Mouse (Mus musculus) heart, postnatal 4 days (tissue): ENCODE measurements around the gene Mpzl3. TPM values are rescaled to one million over a fixed set of nuclear protein-coding genes. Genes with fewer than 3 reads are reported as not detected.
"Not testable (repeated sequence)": the region's sequence is repeated elsewhere in the genome, so short reads cannot be mapped to it uniquely, and the experiment has no call there.

Experiments
- DNase-seq: peaks from one replicate; pipeline ENCODE4 v3.0.0; 2021
- total RNA-seq, 2 experiments: library from RNA; stranded (reverse); gene quantifications; 2 replicates each; pipeline ENCODE4 v1.2.3; 2021

The Mpzl3 gene
- 1 to 10 TPM in 1 of 2 experiments, under 1 TPM in 1; 0.92 to 1.1 TPM for total RNA-seq

DNA sequence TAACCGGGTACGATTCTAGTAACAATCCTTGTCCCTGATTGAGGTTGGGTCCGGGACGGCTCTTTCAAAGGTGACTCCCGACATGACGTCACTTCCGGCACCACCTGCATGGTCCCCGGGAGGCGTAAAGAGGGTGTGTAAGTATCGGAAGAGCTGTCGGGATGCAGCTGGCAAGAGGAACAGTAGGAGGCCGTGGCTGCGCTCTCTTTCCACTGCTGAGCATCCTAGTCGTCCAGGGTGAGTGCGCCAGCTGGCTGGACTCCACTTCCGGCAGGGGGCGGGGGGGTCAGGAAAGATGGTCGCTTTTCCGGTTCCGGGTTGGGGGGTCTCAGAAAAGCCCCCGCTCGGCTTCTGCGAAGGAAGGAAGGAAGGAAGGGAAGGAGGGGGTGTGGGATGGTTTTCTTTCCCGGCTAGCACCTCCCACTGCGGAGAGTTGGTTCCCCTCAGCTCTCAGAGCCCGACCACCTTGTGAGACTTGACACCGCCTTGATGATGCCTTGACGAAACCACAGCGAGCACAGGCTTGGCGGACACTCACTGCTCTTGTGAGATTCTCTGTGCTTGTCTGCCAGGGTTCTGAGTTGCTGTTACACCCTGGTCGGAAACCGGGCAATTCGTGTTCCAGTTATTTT, at the start of gene Mpzl3:
TSS of gene Mpzl3 (plus strand) at position 105 of the 632 bp plus-strand sequence.
- peak; percentile 89 for DNase-seq

DNA sequence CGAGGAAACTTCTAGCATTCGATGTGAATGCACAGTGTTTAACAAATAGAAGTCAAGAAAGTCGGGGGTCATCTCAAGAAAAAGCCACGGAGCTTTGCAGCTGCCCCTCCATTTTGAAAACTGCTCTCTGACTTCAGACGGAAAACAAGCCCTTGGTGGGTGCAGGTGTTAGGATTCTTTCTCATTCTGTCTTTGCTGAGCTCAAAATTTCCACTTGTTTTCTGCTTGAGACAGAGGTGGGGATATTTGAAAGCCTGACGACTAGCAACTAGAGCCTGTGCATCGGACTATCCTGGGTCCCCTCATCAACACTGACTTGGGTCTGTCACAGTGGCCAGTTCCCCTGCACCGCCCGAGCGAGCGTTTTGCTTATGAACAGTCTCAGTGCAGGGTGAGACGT, 47.6 kb upstream of the Mpzl3 start:
- no peak for DNase-seq

DNA sequence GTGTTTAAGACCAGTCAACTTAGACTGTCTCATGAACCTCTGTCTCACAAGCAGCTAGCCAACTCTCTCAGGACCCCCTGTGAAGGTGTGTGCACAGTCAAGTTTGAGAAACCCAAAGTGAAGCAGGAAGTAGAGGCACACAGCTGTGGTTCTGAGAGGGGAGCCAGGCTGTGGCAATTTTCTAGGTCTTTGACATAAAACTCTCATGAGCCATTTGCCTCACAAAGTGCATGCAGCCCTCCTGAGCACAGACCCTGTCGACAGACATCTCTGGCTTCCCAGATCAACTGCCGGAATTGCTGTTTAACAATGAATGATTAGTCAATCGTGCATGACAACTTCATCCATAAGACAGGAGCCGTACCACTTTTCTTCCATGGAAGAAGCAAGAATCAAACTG, 46.6 kb upstream of the Mpzl3 start:
- no peak for DNase-seq

- no peak for DNase-seq
These were observed 45.6 kb upstream of the Mpzl3 start, which contains the start of gene Cd3e for GRCm38 (mm10) chr9:45009180-45010078. Gene Cd3e, minus strand, starts transcription at chr9:45009627.

DNA sequence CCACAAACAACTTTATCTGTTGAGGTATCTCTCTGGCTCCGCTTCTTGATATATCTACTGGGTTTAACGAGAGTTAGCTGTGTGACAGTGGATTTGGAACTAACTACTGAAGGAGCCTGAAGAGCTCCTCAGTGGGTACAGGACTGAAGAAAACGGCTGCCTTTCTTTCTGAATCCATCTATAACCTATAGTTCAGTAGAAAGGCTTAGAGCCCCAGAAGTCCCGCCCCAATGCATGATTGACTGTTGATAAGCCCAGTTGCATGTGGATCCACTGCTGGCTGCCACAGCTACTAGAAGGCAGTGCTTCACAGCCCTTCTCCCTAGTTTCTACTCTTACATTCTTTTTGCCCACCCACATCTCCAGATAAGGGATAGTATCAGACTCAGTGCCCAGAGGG, 44.5 kb upstream of the Mpzl3 start:
- no peak for DNase-seq

GRCm38 (mm10) chr9:45011291-45011690, 43.7 kb upstream of the Mpzl3 start:
- no peak for DNase-seq

GRCm38 (mm10) chr9:45014879-45015278, 40.1 kb upstream of the Mpzl3 start:
- no peak for DNase-seq

DNA sequence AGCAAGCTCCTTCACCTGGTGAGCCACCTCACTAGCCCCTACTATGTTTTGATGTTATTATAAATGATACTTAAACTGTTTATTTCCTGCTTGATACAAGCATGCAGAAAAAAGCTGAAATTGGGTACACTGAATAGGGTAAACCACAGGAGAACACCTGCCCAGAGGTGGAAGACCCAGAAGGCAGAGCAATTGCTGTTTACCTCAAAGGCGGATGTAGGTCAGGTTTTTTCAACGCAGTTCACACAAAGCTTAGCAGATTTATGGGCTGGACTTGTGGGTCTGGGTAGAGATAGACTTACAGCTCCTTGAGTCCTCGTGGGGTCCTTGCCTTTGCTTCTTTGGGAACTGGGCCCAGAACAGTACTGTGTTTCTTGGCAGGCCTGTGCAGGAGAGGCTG, 39.1 kb upstream of the Mpzl3 start:
- DNase-seq, result no peak

DNA sequence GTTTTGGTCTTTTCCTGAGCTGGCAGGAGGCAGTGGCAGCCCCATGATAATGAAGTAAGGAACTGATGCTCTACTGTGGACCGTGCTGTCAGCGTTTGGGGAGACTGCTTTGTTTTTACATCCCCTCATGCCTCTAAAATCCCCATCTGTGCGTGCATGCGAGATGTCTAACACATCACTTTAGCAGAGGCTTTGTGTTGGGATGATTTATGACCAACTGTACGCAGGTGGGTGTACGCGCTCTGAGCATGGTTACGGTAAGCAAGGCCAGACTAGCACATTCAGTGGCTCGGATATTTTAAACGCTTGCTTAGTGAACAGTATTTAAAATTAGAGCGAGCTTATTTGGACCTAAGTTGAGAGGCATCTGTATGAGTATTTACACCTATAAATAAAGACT, 37.0 kb upstream of the Mpzl3 start:
- DNase-seq, result no peak

DNA sequence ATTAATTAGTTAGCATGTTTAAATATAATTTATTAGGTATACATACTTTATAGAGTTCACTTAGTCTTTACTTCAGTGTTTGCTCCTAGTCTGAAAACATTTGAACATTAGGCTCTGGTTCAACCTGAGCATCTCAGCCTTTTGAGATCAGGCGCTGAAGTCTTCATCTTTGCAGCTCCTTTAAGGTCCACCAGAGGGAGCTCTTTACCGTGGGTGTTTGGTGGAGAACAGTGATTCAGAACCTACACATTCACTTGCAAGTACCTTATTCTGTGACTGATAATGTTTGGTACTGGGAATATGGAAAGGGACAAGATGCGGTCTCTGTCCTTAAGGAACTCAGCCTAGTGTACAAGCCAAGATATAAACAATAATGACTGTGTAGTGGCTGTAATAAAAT, 32.2 kb upstream of the Mpzl3 start:
- DNase-seq, result peak; percentile 72

DNA sequence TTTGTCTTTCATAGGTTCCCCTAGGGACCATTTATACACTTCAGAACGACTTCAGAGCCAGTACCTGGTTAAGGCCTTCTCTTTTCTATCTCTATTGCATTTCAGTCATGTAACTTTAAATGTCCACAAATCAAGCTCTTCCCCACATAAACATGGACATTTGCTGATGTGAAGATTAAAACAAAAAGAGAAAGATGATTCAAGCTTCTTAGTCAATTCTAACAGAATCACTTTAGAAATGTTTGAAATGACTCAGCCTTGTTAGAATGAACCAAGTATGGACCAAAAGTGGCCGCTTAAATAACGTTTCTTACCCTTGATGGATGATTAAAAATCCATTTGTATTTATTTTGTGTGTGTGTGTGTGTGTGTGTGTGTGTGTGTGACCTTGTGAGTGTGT, 31.3 kb upstream of the Mpzl3 start:
- DNase-seq, result no peak

DNA sequence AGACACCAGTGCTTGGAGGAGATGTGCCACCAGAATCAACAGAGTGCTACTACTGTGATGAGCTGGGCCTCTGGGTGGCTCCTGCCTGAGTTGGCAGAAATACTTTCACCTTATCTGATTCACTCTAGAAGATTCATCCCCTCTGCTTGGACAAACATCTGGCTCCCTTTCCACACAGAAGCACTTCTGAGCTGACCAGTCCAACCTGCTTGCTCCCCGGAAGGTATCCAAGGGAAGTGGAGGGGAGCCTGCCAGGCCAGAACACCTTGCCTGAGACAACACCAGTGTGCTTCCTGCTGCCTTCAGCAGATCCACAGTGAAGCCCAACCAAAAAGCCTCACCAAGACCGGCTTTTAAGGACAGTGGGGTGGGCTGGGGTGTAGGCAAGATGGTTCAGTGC, 30.8 kb upstream of the Mpzl3 start:
- no peak for DNase-seq

DNA sequence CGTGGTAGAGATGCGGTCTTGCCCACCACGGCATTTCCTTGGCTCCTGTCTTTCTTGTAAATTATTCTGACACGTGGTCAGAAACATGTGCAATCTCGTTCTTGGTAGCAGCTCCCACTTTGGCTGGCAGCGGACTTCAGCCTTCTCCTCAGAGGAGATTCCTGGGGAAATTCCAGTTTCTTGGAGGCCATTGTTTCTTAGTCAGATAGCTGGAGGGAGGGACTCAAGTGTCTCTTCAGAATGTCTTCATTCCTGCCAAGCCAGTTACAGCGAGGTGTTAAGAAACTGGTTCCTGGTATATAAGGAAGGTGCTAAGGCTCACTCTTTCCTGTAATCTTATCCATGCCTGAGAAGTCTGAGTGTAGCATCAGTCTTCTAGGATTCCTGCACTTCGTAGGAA, 27.6 kb upstream of the Mpzl3 start:
- DNase-seq, result no peak

GRCm38 (mm10) chr9:45030341-45030740, 24.6 kb upstream of the Mpzl3 start:
- no peak for DNase-seq

DNA sequence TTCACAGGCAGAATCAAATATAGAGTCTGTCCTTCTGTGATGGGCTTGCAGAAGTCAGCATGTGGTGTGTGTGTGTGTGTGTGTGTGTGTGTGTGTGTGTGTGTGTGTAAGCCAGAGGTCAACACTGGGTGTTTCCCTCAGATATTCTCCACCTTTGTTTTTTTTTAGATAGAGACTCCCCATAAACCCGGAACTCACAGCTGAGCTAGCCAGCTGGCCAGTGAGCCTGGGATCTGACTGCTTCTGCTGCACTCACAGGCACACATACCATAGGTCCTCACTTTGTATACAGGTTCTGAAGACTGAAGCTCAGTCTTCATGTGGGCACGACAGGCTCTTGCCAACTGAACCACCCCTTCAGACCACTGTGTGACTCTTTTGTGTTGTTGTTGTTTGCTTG, 22.7 kb upstream of the Mpzl3 start:
- DNase-seq, result no peak

DNA sequence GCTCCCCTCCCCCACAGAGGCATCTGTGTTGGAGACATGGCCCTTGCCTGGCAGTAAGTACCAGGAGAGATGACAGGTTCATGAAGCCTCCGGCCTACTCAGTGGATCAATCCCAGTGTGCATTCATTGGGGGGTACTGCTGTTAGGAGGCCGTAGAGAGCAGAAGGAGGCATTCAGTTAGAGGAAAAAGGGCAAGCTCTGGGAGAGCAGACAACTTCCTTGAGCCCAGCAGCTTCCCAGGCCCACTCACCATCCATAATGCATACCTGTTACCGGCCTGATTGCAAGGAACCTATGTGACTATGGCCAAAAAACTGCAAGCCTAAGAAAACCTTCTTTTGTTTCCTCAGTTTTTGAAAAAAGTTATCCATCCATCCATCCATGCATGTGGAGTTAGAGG, 20.5 kb upstream of the Mpzl3 start:
- DNase-seq, result no peak

- not testable (repeated sequence) for DNase-seq
These were observed 17.2 kb upstream of the Mpzl3 start for GRCm38 (mm10) chr9:45037803-45038202.

DNA sequence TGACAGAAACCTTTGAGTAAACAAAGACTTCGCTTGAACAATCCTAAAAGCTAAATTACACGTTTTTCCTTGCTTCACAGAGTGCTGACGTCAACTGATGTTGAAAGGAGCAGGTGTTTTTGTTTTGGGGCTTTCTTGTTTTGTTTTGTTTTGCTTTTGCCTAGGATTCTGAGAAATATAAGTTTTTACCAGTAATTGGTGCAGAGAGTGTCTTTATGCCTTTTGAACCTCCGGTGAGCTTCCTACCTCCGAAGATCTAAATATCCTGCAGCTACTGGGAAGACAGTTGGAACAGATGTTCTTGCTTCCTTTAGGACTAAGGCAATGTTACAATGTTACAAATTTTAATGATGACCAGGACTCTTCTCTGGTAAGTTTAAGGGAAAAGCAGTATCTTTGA, 15.5 kb upstream of the Mpzl3 start, which contains the start of gene Mpzl2:
TSS of gene Mpzl2 (plus strand) at position 301 of the 400 bp plus-strand sequence.
- no peak for DNase-seq

DNA sequence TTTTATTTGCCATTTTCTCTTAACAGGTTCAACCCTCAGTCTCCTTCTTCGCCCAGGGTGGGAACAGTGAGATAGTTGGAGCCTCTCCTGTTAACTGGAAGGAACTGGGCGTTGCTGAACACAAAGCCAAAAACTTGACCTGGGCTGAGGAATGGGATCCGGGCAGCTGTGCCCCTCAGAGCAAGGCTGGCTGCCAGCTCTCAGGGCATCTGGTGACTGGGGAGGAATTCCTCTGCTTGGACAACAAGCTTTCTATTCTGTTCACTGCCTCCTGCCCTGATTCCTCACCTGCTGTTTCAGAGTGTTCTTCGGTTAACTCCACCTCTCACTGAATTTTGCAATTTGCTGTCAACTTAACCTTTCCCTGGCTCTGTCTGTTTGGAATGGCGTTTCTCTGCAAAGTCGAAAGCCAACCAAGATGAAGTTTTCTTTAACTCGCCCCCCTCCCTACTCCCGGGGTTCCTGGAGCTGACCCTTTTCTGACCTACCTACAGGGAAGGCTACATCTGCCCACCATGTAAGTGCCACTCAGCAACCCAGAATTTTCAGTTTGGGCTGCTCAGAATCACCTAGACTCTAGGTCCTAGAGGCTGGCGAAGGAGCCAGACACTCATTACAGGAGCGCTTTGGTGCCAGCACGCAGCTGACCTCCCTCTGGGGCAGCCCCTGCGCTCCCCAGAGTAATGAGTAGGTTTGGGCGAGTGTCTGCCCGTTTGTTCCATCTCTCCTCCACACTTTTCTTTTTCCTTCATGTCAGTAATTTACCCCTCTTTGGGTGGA, 14.7 kb upstream of the Mpzl3 start:
- DNase-seq, result no peak

GRCm38 (mm10) chr9:45041131-45041838, 13.7 kb upstream of the Mpzl3 start:
- no peak for DNase-seq

DNA sequence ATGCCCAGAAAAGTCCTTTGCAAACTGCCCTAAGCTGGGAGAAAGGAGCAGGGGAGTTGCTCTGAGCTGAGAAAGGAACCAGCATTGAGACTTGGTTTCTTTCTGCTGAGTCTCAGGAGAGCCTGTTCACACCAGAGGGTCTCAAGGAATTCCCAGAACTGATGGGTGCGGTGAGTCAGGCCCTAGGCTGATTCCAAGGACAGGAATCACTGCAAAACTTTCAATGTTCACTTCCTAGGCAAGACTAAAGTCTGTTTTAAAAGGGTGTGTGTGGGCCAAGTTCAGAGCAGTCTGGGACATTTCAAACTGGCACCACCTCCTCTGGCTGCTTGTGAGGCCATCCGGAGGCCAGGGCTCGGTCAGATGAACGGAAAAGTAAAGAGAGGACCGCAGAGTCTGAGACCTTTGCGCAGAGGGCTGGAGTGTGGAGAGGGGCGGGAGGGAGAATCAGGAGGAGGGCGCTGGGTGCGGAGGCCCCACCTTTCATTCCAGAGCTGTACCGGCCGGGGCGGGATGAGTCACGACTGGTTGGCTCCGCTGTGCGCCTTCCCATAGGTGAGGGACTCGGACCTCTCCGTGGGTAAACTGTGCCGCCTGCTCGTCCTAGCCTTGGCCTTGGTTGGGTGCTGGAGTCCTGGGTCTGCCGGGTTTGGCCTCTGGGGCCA, 12.8 kb upstream of the Mpzl3 start:
- DNase-seq, result peak; percentile 24

DNA sequence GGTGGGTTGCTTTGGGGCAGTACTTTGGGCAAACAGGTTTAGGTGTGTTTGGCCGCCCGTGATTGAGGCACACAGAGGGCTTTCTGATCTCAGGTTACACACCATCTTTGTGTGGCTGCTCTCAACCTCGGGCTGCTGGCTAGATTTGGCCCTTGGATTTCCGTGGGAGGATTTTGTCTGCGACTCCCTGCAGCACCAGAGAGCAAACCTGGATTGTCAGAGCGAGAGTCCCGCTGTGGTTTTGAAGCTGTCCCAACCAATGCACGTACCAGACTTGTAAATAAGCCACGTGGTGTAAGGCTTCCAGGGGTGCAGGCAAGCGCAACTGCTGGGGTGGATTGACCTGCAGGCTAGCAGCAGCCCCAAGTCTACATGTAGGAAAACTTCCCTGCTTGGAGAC, 12.0 kb upstream of the Mpzl3 start:
- DNase-seq, result no peak
